Mouse (Mus musculus) midbrain, embryonic 15.5 days (tissue): ENCODE measurements around the gene Tex28. TPM values are rescaled to one million over a fixed set of nuclear protein-coding genes. Genes with fewer than 3 reads are reported as not detected.
"Not testable (repeated sequence)": the region's sequence is repeated elsewhere in the genome, so short reads cannot be mapped to it uniquely, and the experiment has no call there.

ENCODE experiments used
- ATAC-seq: fragments of 200-750 bp; cut with Nextera tagmentation; replicated peaks from 2 replicates; pipeline ENCODE4 v1.8.0; 2017; ENCODE audit warnings: moderate TSS enrichment
- H3K27ac ChIP-seq: fragments of 300-500 bp; sonication (generic); 2 replicates; pipeline ENCODE4 v1.5.1; 2015; ENCODE audit warnings: mild to moderate bottlenecking, inconsistent platforms
- H3K27me3 ChIP-seq: fragments of 300-500 bp; sonication (generic); replicated peaks from 2 replicates; pipeline ENCODE4 v1.6.1; 2015; ENCODE audit warnings: inconsistent platforms
- H3K36me3 ChIP-seq: fragments of 300-500 bp; sonication (generic); replicated peaks from 2 replicates; pipeline ENCODE4 v1.6.1; 2015; ENCODE audit warnings: inconsistent platforms
- H3K4me1 ChIP-seq: fragments of 300-500 bp; sonication (generic); 2 replicates; pipeline ENCODE4 v1.6.1; 2015; ENCODE audit warnings: inconsistent platforms
- H3K4me2 ChIP-seq: fragments of 300-500 bp; sonication (generic); 2 replicates; pipeline ENCODE4 v1.6.1; 2015; ENCODE audit warnings: inconsistent platforms, mild to moderate bottlenecking, moderate library complexity
- H3K4me3 ChIP-seq: fragments of 300-500 bp; sonication (generic); 2 replicates; pipeline ENCODE4 v1.5.1; 2015; ENCODE audit warnings: mild to moderate bottlenecking, inconsistent platforms
- H3K9ac ChIP-seq: fragments of 300-500 bp; sonication (generic); 2 replicates; pipeline ENCODE4 v1.6.1; 2015; ENCODE audit warnings: mild to moderate bottlenecking, inconsistent platforms
- H3K9me3 ChIP-seq: fragments of 300-500 bp; sonication (generic); 2 replicates; pipeline ENCODE4 v1.6.1; 2016; ENCODE audit warnings: inconsistent platforms
- WGBS: fragments of 180-500 bp; shearing (Covaris S2); methylation state at CpG from one replicate; pipeline ENCODE4 v1.1.7; 2015; ENCODE audit warnings: mixed read lengths; 5-methylcytosine and 5-hydroxymethylcytosine counted together
- polyA plus RNA-seq: library from polyadenylated mRNA; unstranded; fragments of >200 nt; fragmentation: Nextera tagmentation; extraction: Ambion mirVana; gene quantifications from 2 replicates; pipeline ENCODE4 v1.2.1, GENCODE M21; 2015

The Tex28 gene
- polyA plus RNA-seq = not detected in 2 replicates

GRCm38 (mm10) chrX:74167738-74168137, at the start of gene Tex28:
Gene Tex28, minus strand, starts transcription at chrX:74167838.
- 89% methylated on average over 1 of the region's 1 CpGs for WGBS
- Histone ChIP-seq H3K4me3 (no peak within 1 kb of the TSS), H3K4me1 (no peaks in the 10 kb centered on the region), H3K9ac (no peak within 1 kb of the TSS), H3K4me2 (no peak within 1 kb of the TSS), H3K27me3 (no peaks in the 10 kb centered on the region), H3K27ac (no peak within 1 kb of the TSS), H3K9me3 (no peaks in the 10 kb centered on the region), H3K36me3 (no peaks in the 10 kb centered on the region)
- no peak for ATAC-seq

GRCm38 (mm10) chrX:74203556-74203955, 35.9 kb upstream of the Tex28 start:
- Histone ChIP-seq H3K27me3 (no peaks in the 10 kb centered on the region), H3K36me3 (no peaks in the 10 kb centered on the region), H3K4me1 (no peaks in the 10 kb centered on the region), H3K9me3 (no peaks in the 10 kb centered on the region), H3K4me3 (no peak overlapping the region), H3K27ac (no peak overlapping the region), H3K9ac (no peak overlapping the region), H3K4me2 (no peak overlapping the region)
- no peak for ATAC-seq
- 87% methylated on average over 2 of the region's 2 CpGs for WGBS

- no peak within 1 kb of the TSS for H3K4me3 ChIP-seq
- 91% methylated on average over 17 of the region's 17 CpGs for WGBS
- no peak within 1 kb of the TSS for H3K4me2 ChIP-seq
- no peak within 1 kb of the TSS for H3K9ac ChIP-seq
- H3K27ac ChIP-seq = no peak within 1 kb of the TSS
- no peaks in the 10 kb centered on the region for H3K27me3 ChIP-seq
- H3K4me1 ChIP-seq = no peaks in the 10 kb centered on the region
- H3K9me3 ChIP-seq = no peaks in the 10 kb centered on the region
- no peaks in the 10 kb centered on the region for H3K36me3 ChIP-seq
- no peak for ATAC-seq
Observed at GRCm38 (mm10) chrX:74176959-74177358, 9.3 kb upstream of the Tex28 start, which contains the start of gene Tktl1. Gene Tktl1, plus strand, starts transcription at chrX:74177259.

- H3K4me2 ChIP-seq, H3K27ac ChIP-seq, H3K4me3 ChIP-seq, H3K36me3 ChIP-seq, ATAC-seq, H3K9ac ChIP-seq, H3K27me3 ChIP-seq, H3K4me1 ChIP-seq, H3K9me3 ChIP-seq: not testable (repeated sequence)
- 30% methylated on average over 1 of the region's 1 CpGs for WGBS
Observed at GRCm38 (mm10) chrX:74135263-74135662, 32.4 kb downstream of the Tex28 start, which contains the start of gene Mecp2. Gene Mecp2, minus strand, starts transcription at chrX:74135363.

- no peak for ATAC-seq
- Histone ChIP-seq H3K36me3 (no peaks in the 10 kb centered on the region), H3K27me3 (no peaks in the 10 kb centered on the region), H3K4me2 (no peak within 1 kb of the TSS), H3K4me3 (no peak within 1 kb of the TSS), H3K9ac (no peak within 1 kb of the TSS), H3K4me1 (no peaks in the 10 kb centered on the region), H3K9me3 (no peaks in the 10 kb centered on the region), H3K27ac (no peak within 1 kb of the TSS)
Observed at GRCm38 (mm10) chrX:74127164-74127563, 40.5 kb downstream of the Tex28 start, which contains the start of gene Opn1mw. Gene Opn1mw, plus strand, starts transcription at chrX:74127464.

- Histone ChIP-seq H3K9me3 (no peaks in the 10 kb centered on the region), H3K4me3 (no peak overlapping the region), H3K4me2 (no peak overlapping the region), H3K27ac (no peak overlapping the region), H3K27me3 (no peaks in the 10 kb centered on the region), H3K4me1 (no peaks in the 10 kb centered on the region), H3K36me3 (no peaks in the 10 kb centered on the region), H3K9ac (no peak overlapping the region)
- ATAC-seq = no peak
- WGBS = 56% methylated on average over 2 of the region's 2 CpGs
Observed at GRCm38 (mm10) chrX:74124975-74125374, 42.7 kb downstream of the Tex28 start.

- Histone ChIP-seq H3K4me1 (no peaks in the 10 kb centered on the region), H3K9me3 (no peaks in the 10 kb centered on the region), H3K4me3 (peak overlapping the region; percentile 23), H3K27me3 (no peaks in the 10 kb centered on the region), H3K27ac (no peak overlapping the region), H3K36me3 (no peaks in the 10 kb centered on the region), H3K9ac (no peak overlapping the region), H3K4me2 (peak overlapping the region; percentile 45)
- peak; percentile 82 for ATAC-seq
- WGBS = 26% methylated on average over 10 of the region's 10 CpGs
Observed at GRCm38 (mm10) chrX:74115511-74115910, 52.1 kb downstream of the Tex28 start.

GRCm38 (mm10) chrX:74114036-74114435, 53.6 kb downstream of the Tex28 start:
- Histone ChIP-seq H3K9ac (no peak overlapping the region), H3K27ac (no peak overlapping the region), H3K4me2 (no peak overlapping the region), H3K9me3 (no peaks in the 10 kb centered on the region), H3K36me3 (no peaks in the 10 kb centered on the region), H3K4me1 (no peaks in the 10 kb centered on the region), H3K4me3 (no peak overlapping the region), H3K27me3 (no peaks in the 10 kb centered on the region)
- no peak for ATAC-seq

- no peak for ATAC-seq
- no peak overlapping the region for H3K4me2 ChIP-seq
- H3K4me1 ChIP-seq = no peaks in the 10 kb centered on the region
- no peaks in the 10 kb centered on the region for H3K27me3 ChIP-seq
- H3K9ac ChIP-seq = no peak overlapping the region
- WGBS = 62% methylated on average over 3 of the region's 3 CpGs
- H3K27ac ChIP-seq = no peak overlapping the region
- no peak overlapping the region for H3K4me3 ChIP-seq
- no peaks in the 10 kb centered on the region for H3K36me3 ChIP-seq
- H3K9me3 ChIP-seq = no peaks in the 10 kb centered on the region
Observed at GRCm38 (mm10) chrX:74108747-74109146, 58.9 kb downstream of the Tex28 start.

GRCm38 (mm10) chrX:74105916-74106315, 61.7 kb downstream of the Tex28 start:
- no peak overlapping the region for H3K4me3 ChIP-seq
- ATAC-seq = no peak
- no peaks in the 10 kb centered on the region for H3K36me3 ChIP-seq
- H3K27me3 ChIP-seq = no peaks in the 10 kb centered on the region
- no peak overlapping the region for H3K9ac ChIP-seq
- no peaks in the 10 kb centered on the region for H3K4me1 ChIP-seq
- no peak overlapping the region for H3K27ac ChIP-seq
- 46% methylated on average over 2 of the region's 2 CpGs for WGBS
- no peak overlapping the region for H3K4me2 ChIP-seq
- no peaks in the 10 kb centered on the region for H3K9me3 ChIP-seq

- 61% methylated on average over 4 of the region's 4 CpGs for WGBS
- Histone ChIP-seq H3K9me3 (no peaks in the 10 kb centered on the region), H3K4me2 (no peak overlapping the region), H3K9ac (no peak overlapping the region), H3K27me3 (no peaks in the 10 kb centered on the region), H3K4me3 (no peak overlapping the region), H3K27ac (no peak overlapping the region), H3K4me1 (no peaks in the 10 kb centered on the region), H3K36me3 (no peaks in the 10 kb centered on the region)
- no peak for ATAC-seq
Observed at GRCm38 (mm10) chrX:74103457-74104188, 64.0 kb downstream of the Tex28 start.
